Mouse (Mus musculus): ENCODE measurements around the gene Gm10721.
"Not testable (repeated sequence)": the region's sequence is repeated elsewhere in the genome, so short reads cannot be mapped to it uniquely, and the experiment has no call there.

Gene Gm10721

GRCm38 (mm10) chr9:3012733-3013279 lies at the start of gene Gm10721:
Gene Gm10721 (plus strand): TSS chr9:3013140.
- not testable (repeated sequence) for DNase-seq (ENCODE audit: low read depth, low spot score)

GRCm38 (mm10) chr9:3000445-3000972 lies 12.4 kb upstream of the Gm10721 start, which contains the start of gene Gm10722:
Gene Gm10722 (plus strand): TSS chr9:3000922.
- peak; percentile 56 for DNase-seq (ENCODE audit: low read depth, low spot score)

- DNase-seq (ENCODE audit: low read depth, low spot score) = not testable (repeated sequence)
Observed at GRCm38 (mm10) chr9:3001006-3001405, 11.9 kb upstream of the Gm10721 start.

- DNase-seq (ENCODE audit: low read depth, low spot score) = peak; percentile 14
Observed at GRCm38 (mm10) chr9:3001948-3002659, 10.8 kb upstream of the Gm10721 start.

GRCm38 (mm10) chr9:3002794-3003396 lies 10.0 kb upstream of the Gm10721 start, which contains the start of gene Gm11168:
Gene Gm11168 (plus strand): TSS chr9:3003346.
- not testable (repeated sequence) for DNase-seq (ENCODE audit: low read depth, low spot score)

GRCm38 (mm10) chr9:3006179-3006578 lies 6.8 kb upstream of the Gm10721 start:
- not testable (repeated sequence) for DNase-seq (ENCODE audit: low read depth, low spot score)

DNA sequence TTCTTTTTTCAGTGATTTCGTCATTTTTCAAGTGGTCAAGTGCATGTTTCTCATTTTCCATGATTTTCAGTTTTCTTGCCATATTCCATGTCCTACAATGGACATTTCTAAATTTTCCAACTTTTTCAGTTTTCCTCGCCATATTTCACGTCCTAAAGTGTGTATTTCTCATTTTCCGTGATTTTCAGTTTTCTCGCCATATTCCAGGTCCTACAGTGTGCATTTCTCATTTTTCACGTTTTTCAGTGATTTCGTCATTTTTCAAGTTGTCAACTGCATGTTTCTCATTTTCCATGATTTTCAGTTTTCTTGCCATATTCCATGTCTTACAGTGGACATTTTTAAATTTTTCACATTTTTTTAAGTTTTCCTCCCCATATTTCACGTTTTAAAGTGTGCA lies 6.3 kb upstream of the Gm10721 start:
- not testable (repeated sequence) for DNase-seq (ENCODE audit: low read depth, low spot score)

- DNase-seq (ENCODE audit: low read depth, low spot score) = peak; percentile 31
Observed at GRCm38 (mm10) chr9:3007272-3007671, 5.7 kb upstream of the Gm10721 start.

DNA sequence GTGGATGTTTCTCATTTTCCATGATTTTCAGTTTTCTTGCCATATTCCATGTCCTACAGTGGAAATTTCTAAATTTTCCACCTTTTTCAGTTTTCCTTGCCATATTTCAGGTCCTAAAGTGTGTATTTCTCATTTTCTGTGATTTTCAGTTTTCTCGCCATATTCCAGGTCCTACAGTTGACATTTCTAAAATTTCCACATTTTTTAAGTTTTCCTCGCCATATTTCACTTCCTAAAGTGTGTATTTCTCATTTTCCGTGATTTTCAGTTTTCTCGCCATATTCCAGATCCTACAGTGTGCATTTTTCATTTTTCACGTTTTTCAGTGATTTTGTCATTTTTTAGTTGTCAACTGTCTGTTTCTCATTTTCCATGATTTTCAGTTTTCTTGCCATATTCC lies 3.6 kb upstream of the Gm10721 start:
- not testable (repeated sequence) for DNase-seq (ENCODE audit: low read depth, low spot score)

- not testable (repeated sequence) for DNase-seq (ENCODE audit: low read depth, low spot score)
Observed at GRCm38 (mm10) chr9:3012054-3012621, 802 bp upstream of the Gm10721 start.

GRCm38 (mm10) chr9:3015354-3015753 lies 2.4 kb downstream of the Gm10721 start, which contains the start of gene Gm10720:
Gene Gm10720 (plus strand): TSS chr9:3015654.
- not testable (repeated sequence) for DNase-seq (ENCODE audit: low read depth, low spot score)

DNA sequence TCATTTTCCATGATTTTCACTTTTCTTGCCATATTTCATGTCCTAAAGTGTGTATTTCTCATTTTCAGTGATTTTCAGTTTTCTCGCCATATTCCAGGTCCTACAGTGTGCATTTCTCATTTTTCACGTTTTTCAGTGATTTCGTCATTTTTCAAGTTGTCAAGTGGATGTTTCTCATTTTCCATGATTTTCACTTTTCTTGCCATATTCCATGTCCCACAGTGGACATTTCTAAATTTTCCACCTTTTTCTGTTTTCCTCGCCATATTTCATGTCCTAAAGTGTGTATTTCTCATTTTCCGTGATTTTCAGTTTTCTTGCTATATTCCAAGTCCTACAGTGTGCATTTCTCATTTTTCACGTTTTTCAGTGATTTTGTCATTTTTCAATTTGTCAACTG lies 3.0 kb downstream of the Gm10721 start:
- DNase-seq (ENCODE audit: low read depth, low spot score) = not testable (repeated sequence)

DNA sequence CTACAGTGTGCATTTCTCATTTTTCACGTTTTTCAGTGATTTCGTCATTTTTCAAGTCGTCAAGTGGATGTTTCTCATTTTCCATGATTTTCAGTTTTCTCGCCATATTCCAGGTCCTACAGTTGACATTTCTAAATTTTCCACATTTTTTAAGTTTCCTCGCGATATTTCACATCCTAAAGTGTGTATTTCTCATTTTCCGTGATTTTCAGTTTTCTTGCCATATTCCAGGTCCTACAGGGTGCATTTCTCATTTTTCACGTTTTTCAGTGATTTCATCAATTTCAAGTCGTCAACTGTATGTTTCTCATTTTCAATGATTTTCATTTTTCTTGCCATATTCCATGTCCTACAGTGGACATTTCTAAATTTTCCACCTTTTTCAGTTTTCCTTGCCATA lies 4.2 kb downstream of the Gm10721 start, which contains the start of gene Gm10719:
Gene Gm10719, plus strand, starts transcription at position 301 of the 400 bp plus-strand sequence.
- not testable (repeated sequence) for DNase-seq (ENCODE audit: low read depth, low spot score)

GRCm38 (mm10) chr9:3018944-3019343 lies 6.0 kb downstream of the Gm10721 start:
- not testable (repeated sequence) for DNase-seq (ENCODE audit: low read depth, low spot score)

DNA sequence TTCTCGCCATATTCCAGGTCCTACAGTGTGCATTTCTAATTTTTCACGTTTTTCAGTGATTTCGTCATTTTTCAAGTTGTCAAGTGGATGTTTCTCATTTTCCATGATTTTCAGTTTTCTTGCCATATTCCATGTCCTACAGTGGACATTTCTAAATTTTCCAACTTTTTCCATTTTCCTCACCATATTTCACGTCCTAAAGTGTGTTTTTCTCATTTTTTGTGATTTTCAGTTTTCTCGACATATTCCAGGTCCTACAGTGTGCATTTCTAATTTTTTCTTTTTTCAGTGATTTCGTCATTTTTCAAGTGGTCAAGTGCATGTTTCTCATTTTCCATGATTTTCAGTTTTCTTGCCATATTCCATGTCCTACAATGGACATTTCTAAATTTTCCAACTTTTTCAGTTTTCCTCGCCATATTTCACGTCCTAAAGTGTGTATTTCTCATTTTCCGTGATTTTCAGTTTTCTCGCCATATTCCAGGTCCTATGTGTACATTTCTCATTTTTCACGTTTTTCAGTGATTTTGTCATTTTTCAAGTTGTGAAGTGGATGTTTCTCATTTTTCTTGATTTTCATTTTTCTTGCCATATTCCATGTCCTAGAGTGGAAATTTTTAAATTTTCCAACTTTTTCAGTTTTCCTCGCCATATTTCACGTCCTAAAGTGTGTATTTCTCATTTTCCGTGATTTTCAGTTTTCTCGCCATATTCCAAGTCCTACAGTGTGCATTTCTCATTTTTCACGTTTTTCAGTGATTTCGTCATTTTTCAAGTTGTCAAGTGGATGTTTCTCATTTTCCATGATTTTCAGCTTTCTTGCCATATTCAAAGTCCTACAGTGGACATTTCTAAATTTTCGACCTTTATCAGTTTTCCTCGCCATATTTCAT lies 7.1 kb downstream of the Gm10721 start:
- DNase-seq (ENCODE audit: low read depth, low spot score) = not testable (repeated sequence)

DNA sequence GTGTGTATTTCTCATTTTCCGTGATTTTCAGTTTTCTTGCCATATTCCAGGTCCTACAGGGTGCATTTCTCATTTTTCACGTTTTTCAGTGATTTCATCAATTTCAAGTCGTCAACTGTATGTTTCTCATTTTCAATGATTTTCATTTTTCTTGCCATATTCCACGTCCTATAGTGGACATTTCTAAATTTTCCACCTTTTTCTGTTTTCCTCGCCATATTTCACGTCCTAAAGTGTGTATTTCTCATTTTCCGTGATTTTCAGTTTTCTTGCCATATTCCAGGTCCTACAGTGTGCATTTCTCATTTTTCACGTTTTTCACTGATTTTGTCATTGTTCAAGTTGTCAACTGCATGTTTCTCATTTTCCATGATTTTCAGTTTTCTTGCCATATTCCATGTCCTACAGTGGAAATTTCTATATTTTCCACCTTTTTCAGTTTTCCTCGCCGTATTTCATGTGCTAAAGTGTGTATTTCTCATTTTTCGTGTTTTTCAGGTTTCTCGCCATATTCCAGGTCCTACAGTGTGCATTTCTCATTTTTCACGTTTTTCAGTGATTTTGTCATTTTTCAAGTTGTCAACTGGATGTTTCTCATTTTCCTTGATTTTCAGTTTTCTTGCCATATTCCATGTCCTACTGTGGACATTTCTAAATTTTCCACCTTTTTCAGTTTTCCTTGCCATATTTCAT lies 9.5 kb downstream of the Gm10721 start:
- peak; percentile 29 for DNase-seq (ENCODE audit: low read depth, low spot score)

DNA sequence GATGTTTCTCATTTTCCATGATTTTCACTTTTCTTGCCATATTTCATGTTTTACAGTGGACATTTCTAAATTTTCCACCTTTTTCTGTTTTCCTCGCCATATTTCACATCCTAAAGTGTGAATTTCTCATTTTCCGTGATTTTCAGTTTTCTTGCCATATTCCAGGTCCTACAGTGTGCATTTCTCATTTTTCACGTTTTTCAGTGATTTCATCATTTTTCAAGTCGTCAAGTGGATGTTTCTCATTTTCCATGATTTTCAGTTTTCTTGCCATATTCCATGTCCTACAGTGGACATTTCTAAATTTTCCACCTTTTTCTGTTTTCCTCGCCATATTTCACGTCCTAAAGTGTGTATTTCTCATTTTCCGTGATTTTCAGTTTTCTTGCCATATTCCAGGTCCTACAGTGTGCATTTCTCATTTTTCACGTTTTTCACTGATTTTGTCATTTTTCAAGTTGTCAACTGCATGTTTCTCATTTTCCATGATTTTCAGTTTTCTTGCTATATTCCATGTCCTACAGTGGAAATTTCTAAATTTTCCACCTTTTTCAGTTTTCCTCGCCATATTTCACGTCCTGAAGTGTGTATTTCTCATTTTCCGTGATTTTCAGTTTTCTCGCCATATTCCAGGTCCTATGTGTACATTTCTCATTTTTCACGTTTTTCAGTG lies 10.5 kb downstream of the Gm10721 start, which contains the start of gene Gm10718:
Gene Gm10718, plus strand, starts transcription at position 236 of the 673 bp plus-strand sequence.
- DNase-seq (ENCODE audit: low read depth, low spot score) = not testable (repeated sequence)

DNA sequence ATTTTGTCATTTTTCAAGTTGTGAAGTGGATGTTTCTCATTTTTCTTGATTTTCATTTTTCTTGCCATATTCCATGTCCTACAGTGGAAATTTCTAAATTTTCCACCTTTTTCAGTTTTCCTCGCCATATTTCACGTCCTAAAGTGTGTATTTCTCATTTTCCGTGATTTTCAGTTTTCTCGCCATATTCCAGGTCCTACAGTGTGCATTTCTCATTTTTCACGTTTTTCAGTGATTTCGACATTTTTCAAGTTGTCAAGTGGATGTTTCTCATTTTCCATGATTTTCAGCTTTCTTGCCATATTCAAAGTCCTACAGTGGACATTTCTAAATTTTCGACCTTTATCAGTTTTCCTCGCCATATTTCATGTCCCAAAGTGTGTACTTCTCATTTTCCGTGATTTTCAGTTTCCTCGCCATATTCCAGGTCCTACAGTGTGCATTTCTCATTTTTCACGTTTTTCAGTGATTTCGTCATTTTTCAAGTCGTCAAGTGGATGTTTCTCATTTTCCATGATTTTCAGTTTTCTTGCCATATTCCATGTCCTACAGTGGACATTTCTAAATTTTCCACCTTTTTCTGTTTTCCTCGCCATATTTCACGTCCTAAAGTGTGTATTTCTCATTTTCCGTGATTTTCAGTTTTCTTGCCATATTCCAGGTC lies 11.2 kb downstream of the Gm10721 start:
- not testable (repeated sequence) for DNase-seq (ENCODE audit: low read depth, low spot score)

- not testable (repeated sequence) for DNase-seq (ENCODE audit: low read depth, low spot score)
Observed at GRCm38 (mm10) chr9:3024912-3025467, 12.1 kb downstream of the Gm10721 start, which contains the start of gene Gm10717. Gene Gm10717 (plus strand): TSS chr9:3025417.
